ENCODE assay signal across 7 mouse cellular contexts in genomic region chr9:21918035-21918592, GRCm38 (mm10). TPM values are rescaled to one million over a fixed set of nuclear protein-coding genes. Genes with fewer than 3 reads are reported as not detected.
A peak's percentile ranks its signal among the peaks of the same experiment; 100 is the strongest.
DNase-seq lines count a peak whose midpoint lies in the region; ATAC-seq and TF ChIP-seq lines count a peak whose summit lies in the region.

Rab3d (minus strand) TSS chr9:21918192.

- no peaks in the 10 kb centered on the region for H3K4me1 ChIP-seq in intestine, postnatal 0 days (replicated peaks; ENCODE audit: control insufficient read depth, insufficient read depth, low read length)
- H3K4me1 ChIP-seq in midbrain, embryonic 12.5 days = 0 out of 2 replicates have a peak, but pooled peaks cover 6% of the 10 kb centered on the region
- peaks cover 9% of the 10 kb centered on the region for H3K4me1 ChIP-seq in small intestine, adult 2 months (ENCODE audit: control insufficient read depth, insufficient read depth, insufficient read length, low read length)

- H3K27ac ChIP-seq in intestine, postnatal 0 days (ENCODE audit: low read depth, low read length) = peak within 1 kb of the TSS; percentile 61
- H3K27ac ChIP-seq in midbrain, embryonic 12.5 days (replicated peaks) = peak within 1 kb of the TSS; percentile 12; the same call in 1 of the 2 replicates
- H3K27ac ChIP-seq in small intestine, adult 2 months (ENCODE audit: insufficient read depth, low read depth, low read length) = peak within 1 kb of the TSS; percentile 45

- DNase-seq in adrenal gland, adult 8-10 months = peak; percentile 95
- DNase-seq in embryo, embryonic 9.5 days (ENCODE audit: extremely low spot score) = peak; percentile 98
- no peak for DNase-seq in gonadal fat pad, adult 2 months (ENCODE audit: low read depth)
- peak; percentile 97 for DNase-seq in left cerebral cortex, postnatal 4 days

- peak within 1 kb of the TSS; percentile 53 for H3K9ac ChIP-seq in intestine, postnatal 0 days (ENCODE audit: low read depth, low read length)
- H3K9ac ChIP-seq in midbrain, embryonic 12.5 days (replicated peaks) = peak within 1 kb of the TSS; percentile 64

- H3K27me3 ChIP-seq in intestine, postnatal 0 days (replicated peaks; ENCODE audit: control insufficient read depth, insufficient read depth, low read length) = no peaks in the 10 kb centered on the region
- peaks cover 28% of the 10 kb centered on the region for H3K27me3 ChIP-seq in midbrain, embryonic 12.5 days
- no peaks in the 10 kb centered on the region for H3K27me3 ChIP-seq in small intestine, adult 2 months (ENCODE audit: control insufficient read depth, insufficient read depth, low read length)

- H3K4me3 ChIP-seq in intestine, postnatal 0 days (ENCODE audit: low read depth, low read length) = peak within 1 kb of the TSS; percentile 65
- H3K4me3 ChIP-seq in midbrain, embryonic 12.5 days = peak within 1 kb of the TSS; percentile 63
- peak within 1 kb of the TSS; percentile 70 for H3K4me3 ChIP-seq in small intestine, adult 2 months (ENCODE audit: low read depth, low read length)

- TF ChIP-seq CTCF in intestine, postnatal 0 days (IDR thresholded peaks at IDR 0.05; ENCODE audit: low read depth) = no peak
- no peak for TF ChIP-seq CTCF in small intestine, adult 2 months (IDR thresholded peaks at IDR 0.05; ENCODE audit: extremely low read depth, insufficient read length, insufficient replicate concordance, low read depth, low read length)

- intact Hi-C loops in left cerebral cortex, postnatal 4 days (cut with DNase I) = no loop called here

- peaks cover 11% of the 10 kb centered on the region; the same call in 1 of the 2 replicates for H3K36me3 ChIP-seq in intestine, postnatal 0 days (ENCODE audit: control insufficient read depth, insufficient read depth)
- H3K36me3 ChIP-seq in midbrain, embryonic 12.5 days = no peaks in the 10 kb centered on the region
- peaks cover 1% of the 10 kb centered on the region; the same call in 1 of the 2 replicates for H3K36me3 ChIP-seq in small intestine, adult 2 months (ENCODE audit: control insufficient read depth, insufficient read depth, low read length)

- WGBS in intestine, postnatal 0 days = under 1% methylated on average over 36 of the region's 36 CpGs
- WGBS in midbrain, embryonic 12.5 days = under 1% methylated on average over 36 of the region's 36 CpGs
- under 1% methylated on average over 36 of the region's 36 CpGs for WGBS in small intestine, adult 2 months

- no peaks in the 10 kb centered on the region for H3K9me3 ChIP-seq in intestine, postnatal 0 days (ENCODE audit: control insufficient read depth)
- no peaks in the 10 kb centered on the region for H3K9me3 ChIP-seq in midbrain, embryonic 12.5 days

- TF ChIP-seq POLR2A in small intestine, adult 2 months (IDR thresholded peaks at IDR 0.05; ENCODE audit: low read depth, low read length) = peak; percentile 11; the same call in 1 of the 2 replicates

- peak within 1 kb of the TSS; percentile 97 for H3K4me2 ChIP-seq in intestine, postnatal 0 days (replicated peaks; ENCODE audit: low read depth)
- H3K4me2 ChIP-seq in midbrain, embryonic 12.5 days (replicated peaks) = peak within 1 kb of the TSS; percentile 93

- ATAC-seq in intestine, postnatal 0 days = peak; percentile 89
- ATAC-seq in midbrain, embryonic 12.5 days (ENCODE audit: low FRiP score, low read depth) = peak; percentile 94

RNA-seq across cellular contexts. Expression of gene Rab3d, which starts in this region (rescaled TPM):
- 10 to 100 TPM; 43.1 to 64.6 (median 48.1) TPM for total RNA-seq in adrenal gland, adult 8-10 months (2022)
- polyA plus RNA-seq in gonadal fat pad, adult 2 months (2012; rRNA removed) = 99.0 and 149 TPM in 2 replicates
- polyA plus RNA-seq in intestine, postnatal 0 days (2015; fragmentation: Nextera tagmentation; extraction: Ambion mirVana) = 19.9 and 20.3 TPM in 2 replicates
- 10 to 100 TPM; 31.1 to 41.1 TPM for total RNA-seq in left cerebral cortex, postnatal 4 days (2021)
- polyA plus RNA-seq in midbrain, embryonic 12.5 days (2016; fragmentation: Nextera tagmentation; extraction: Ambion mirVana) = 13.2 and 13.4 TPM in 2 replicates
- 48.9 and 86.7 TPM in 2 replicates for polyA plus RNA-seq in small intestine, adult 2 months (2012; rRNA removed)
